Mouse (Mus musculus) adrenal gland, postnatal 10 days (tissue): ENCODE measurements around the gene Tyw5. TPM values are rescaled to one million over a fixed set of nuclear protein-coding genes. Genes with fewer than 3 reads are reported as not detected.

ENCODE experiments used
- DNase-seq: peaks from one replicate; pipeline ENCODE4 v3.0.0; 2021; ENCODE audit warnings: mixed read lengths
- long read RNA-seq, 2 experiments: library from polyadenylated mRNA; stranded (forward); transcript quantifications; one replicate each; pipeline ENCODE4 v2.0.0; 2021
- total RNA-seq, 2 experiments: library from RNA; stranded (reverse); gene quantifications; 2 replicates each; pipeline ENCODE4 v1.2.3; 2021

The Tyw5 gene
- 10 to 100 TPM; 15.2 to 20.4 TPM for total RNA-seq
- long read RNA-seq, experiment 1, transcript Tyw5-209 (8 exons, 1,847 nt), result major isoform, 6 of 16 reads
- long read RNA-seq, experiment 1, transcript Tyw5-201 (8 exons, 1,398 nt), result minor isoform, 5 of 16 reads
- long read RNA-seq, experiment 1, partial matches to known transcripts, result 0 of 16 reads
- long read RNA-seq, experiment 1, other reads (novel, unspliced or antisense), result 3 of 16 reads
- long read RNA-seq, experiment 2, partial matches to known transcripts, result 1 of 5 reads
- long read RNA-seq, experiment 2, other reads (novel, unspliced or antisense), result 0 of 5 reads

GRCm38 (mm10) chr1:57406187-57407151 lies at the start of gene Tyw5, which contains the start of gene Maip1:
TSS of gene Tyw5 (minus strand) at chr1:57407101.
TSS of gene Maip1 (plus strand) at chr1:57406328.
- peak; percentile 86 for DNase-seq

- DNase-seq, result no peak
Observed at GRCm38 (mm10) chr1:57450241-57450640, 43.3 kb upstream of the Tyw5 start.

DNA sequence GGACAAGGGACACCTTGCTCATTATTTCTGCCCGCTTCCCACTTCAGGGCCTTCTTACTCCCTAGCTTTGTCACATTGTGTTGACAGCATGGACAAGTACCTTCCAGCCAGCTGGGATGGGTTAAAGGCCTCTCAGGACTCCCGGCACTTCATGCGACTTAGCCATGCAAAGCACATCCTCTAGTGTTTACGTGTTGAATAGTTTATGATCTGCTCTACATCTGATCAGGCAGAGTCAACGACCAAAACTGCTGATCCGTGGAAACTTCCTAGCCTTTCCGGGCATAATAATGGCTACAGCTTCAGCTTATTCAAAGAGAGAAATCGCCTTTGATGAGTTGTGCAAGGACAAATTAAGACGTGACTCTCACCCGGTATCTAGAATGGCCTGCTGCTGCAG lies 38.8 kb upstream of the Tyw5 start:
- DNase-seq, result no peak

- no peak for DNase-seq
Observed at GRCm38 (mm10) chr1:57440771-57441170, 33.9 kb upstream of the Tyw5 start.

DNA sequence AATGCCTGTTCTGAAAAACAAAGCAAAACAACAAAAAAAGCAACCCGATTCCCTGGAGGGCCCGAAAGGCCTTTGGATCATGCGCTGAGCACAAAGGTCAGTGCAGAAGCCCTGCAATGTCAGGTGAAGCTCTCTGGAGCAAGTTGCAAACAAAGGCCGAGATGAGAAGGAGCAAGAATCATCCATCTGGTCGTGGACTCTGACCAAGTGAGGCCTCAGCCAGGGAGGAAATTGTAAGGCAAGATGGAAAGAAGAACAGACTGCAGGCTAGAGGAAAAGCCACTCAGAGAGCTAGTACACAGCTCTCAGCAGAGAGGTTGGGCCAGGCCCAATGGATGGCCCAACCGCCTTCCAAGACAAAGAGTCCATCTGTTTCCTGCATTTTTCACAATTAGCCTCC lies 32.1 kb upstream of the Tyw5 start:
- DNase-seq, result no peak

GRCm38 (mm10) chr1:57436954-57437353 lies 30.1 kb upstream of the Tyw5 start:
- DNase-seq, result no peak

DNA sequence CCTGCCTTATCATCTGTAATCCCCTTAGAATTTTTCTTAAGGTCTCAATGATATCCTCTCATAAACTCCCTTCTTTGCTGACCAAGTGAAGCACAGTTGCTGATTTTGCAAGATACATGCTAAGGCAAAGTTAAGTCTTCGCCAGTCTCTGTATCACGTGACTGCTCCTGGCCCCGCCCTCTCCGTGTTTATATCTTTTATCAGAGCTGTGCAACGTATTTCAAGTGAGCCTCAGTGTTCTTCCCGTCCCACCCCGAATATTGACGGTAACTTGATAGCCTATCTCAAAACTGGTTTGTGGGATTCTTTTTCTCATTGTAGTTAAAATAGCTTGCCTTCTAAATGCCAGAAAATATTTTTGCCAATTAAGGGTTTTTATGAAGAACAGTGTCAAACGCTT lies 29.5 kb upstream of the Tyw5 start:
- DNase-seq, result peak; percentile 64

GRCm38 (mm10) chr1:57433141-57433540 lies 26.2 kb upstream of the Tyw5 start:
- no peak for DNase-seq

GRCm38 (mm10) chr1:57429786-57430483 lies 23.0 kb upstream of the Tyw5 start:
- DNase-seq, result peak; percentile 23

- peak; percentile 91 for DNase-seq
Observed at GRCm38 (mm10) chr1:57428368-57429308, 21.7 kb upstream of the Tyw5 start.

- DNase-seq, result no peak
Observed at GRCm38 (mm10) chr1:57423696-57424095, 16.8 kb upstream of the Tyw5 start.

GRCm38 (mm10) chr1:57413397-57413796 lies 6.5 kb upstream of the Tyw5 start:
- DNase-seq, result no peak

GRCm38 (mm10) chr1:57408994-57409393 lies 2.1 kb upstream of the Tyw5 start:
- no peak for DNase-seq

DNA sequence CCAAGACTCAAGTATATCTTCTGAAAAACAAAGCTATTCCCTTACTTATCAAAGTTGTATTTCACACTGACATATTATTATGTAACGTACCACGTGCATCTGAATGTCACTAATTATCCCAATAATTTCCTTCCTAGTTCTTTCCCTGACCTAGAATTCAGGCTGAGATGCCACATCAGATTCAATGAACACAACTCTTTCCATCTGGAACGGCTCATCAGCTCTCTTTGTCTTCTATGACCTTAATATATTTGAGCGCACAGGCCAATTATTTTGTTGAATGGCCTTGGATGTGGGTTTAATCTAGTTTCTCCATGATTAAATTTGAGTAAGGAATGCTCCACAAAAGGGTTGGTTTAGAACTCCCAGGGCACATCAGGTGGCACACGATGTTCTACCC lies 4.8 kb downstream of the Tyw5 start:
- DNase-seq, result no peak

GRCm38 (mm10) chr1:57400877-57401276 lies 6.0 kb downstream of the Tyw5 start:
- DNase-seq, result no peak

DNA sequence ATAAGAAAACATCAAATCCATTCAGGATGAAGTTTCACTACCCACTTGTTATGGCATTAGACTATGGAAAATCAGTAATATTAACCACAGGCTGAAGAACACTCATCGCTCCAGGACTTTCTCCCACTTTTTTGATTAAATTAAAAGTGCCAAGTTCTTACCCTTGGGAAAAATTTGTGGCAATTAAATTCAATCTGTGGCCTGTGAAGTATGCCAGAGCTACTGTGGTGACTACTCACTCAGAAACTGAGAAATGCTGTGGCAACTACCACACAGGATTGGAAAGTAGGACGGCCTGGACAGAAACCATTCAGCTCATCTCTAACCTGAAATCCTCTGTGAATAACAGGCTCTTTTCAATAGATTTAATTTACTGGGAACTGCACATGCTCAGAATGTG lies 6.6 kb downstream of the Tyw5 start:
- DNase-seq, result no peak

DNA sequence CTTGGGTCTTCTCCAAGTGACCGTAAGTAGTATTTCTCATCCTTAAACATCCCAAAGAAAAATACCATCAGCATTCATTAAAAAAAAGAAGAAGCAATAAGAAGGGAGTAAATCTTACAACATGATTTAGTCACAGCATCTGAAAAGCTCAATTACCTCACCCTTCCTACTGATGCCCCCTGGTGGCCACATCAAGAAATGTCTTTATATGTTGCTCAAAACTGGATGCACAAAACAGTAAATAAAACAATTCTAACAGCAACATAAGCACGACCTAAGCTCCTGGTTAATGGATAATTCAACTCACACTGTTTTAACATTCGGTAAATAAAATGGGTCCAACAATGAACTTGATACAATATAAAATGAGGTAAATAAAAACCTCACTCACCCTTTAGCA lies 12.8 kb downstream of the Tyw5 start:
- peak; percentile 70 for DNase-seq

GRCm38 (mm10) chr1:57392417-57392816 lies 14.5 kb downstream of the Tyw5 start:
- peak; percentile 16 for DNase-seq

- DNase-seq, result no peak
Observed at GRCm38 (mm10) chr1:57390993-57391790, 15.7 kb downstream of the Tyw5 start.

GRCm38 (mm10) chr1:57388402-57389155 lies 18.3 kb downstream of the Tyw5 start:
- DNase-seq, result no peak
